Mouse (Mus musculus) forebrain, embryonic 10.5 days (tissue): ENCODE measurements around the gene Mtmr4. TPM values are rescaled to one million over a fixed set of nuclear protein-coding genes. Genes with fewer than 3 reads are reported as not detected.

Source experiments
- DNase-seq: peaks from one replicate; pipeline ENCODE4 v3.0.0-alpha.2; 2017; ENCODE audit warnings: low spot score; ENCODE audit errors: extremely low spot score
- H3K27ac ChIP-seq: fragments of 300-500 bp; sonication (generic); 2 replicates; pipeline ENCODE4 v1.5.1; 2016; ENCODE audit warnings: mild to moderate bottlenecking
- H3K27me3 ChIP-seq: fragments of 300-500 bp; sonication (generic); 2 replicates; pipeline ENCODE4 v1.6.1; 2016; ENCODE audit warnings: mild to moderate bottlenecking; ENCODE audit not compliant: poor library complexity, severe bottlenecking
- H3K36me3 ChIP-seq: fragments of 300-500 bp; sonication (generic); replicated peaks from 2 replicates; pipeline ENCODE4 v1.6.1; 2016; ENCODE audit warnings: mild to moderate bottlenecking, moderate library complexity
- H3K4me1 ChIP-seq: fragments of 300-500 bp; sonication (generic); 2 replicates; pipeline ENCODE4 v1.6.1; 2016
- H3K4me3 ChIP-seq: fragments of 300-500 bp; sonication (generic); 2 replicates; pipeline ENCODE4 v1.5.1; 2016; ENCODE audit warnings: mild to moderate bottlenecking, moderate library complexity
- H3K9me3 ChIP-seq: fragments of 300-500 bp; sonication (generic); 2 replicates; pipeline ENCODE4 v1.6.1; 2016; ENCODE audit warnings: mild to moderate bottlenecking, moderate library complexity
- WGBS: fragments of 180-500 bp; shearing (Covaris S2); methylation state at CpG from one replicate; pipeline ENCODE4 v1.1.7; 2016; 5-methylcytosine and 5-hydroxymethylcytosine counted together
- polyA plus RNA-seq: library from polyadenylated mRNA; unstranded; fragments of >200 nt; fragmentation: Nextera tagmentation; extraction: Ambion mirVana; gene quantifications from 2 replicates; pipeline ENCODE4 v1.2.1, GENCODE M21; 2016

Gene Mtmr4
- polyA plus RNA-seq, 1 experiment from 2014 or later = 62.4 TPM

- no peaks in the 10 kb centered on the region for H3K9me3 ChIP-seq
- H3K4me1 ChIP-seq = peaks cover 31% of the 10 kb centered on the region
- peaks cover 23% of the 10 kb centered on the region for H3K27me3 ChIP-seq
- no peaks in the 10 kb centered on the region for H3K36me3 ChIP-seq
- no peak overlapping the region for H3K4me3 ChIP-seq
- WGBS = 82% methylated on average over 21 of the region's 21 CpGs
- no peak for DNase-seq
- H3K27ac ChIP-seq = no peak overlapping the region
These were observed 17.3 kb upstream of the Mtmr4 start for GRCm38 (mm10) chr11:87574520-87575180.

- H3K9me3 ChIP-seq = no peaks in the 10 kb centered on the region
- peaks cover 36% of the 10 kb centered on the region for H3K27me3 ChIP-seq
- DNase-seq = no peak
- peak overlapping the region; percentile 74 for H3K4me3 ChIP-seq
- H3K4me1 ChIP-seq = peaks cover 43% of the 10 kb centered on the region
- 8% methylated on average over 6 of the region's 6 CpGs for WGBS
- H3K36me3 ChIP-seq = no peaks in the 10 kb centered on the region
- H3K27ac ChIP-seq = peak overlapping the region; percentile 79
These were observed 14.2 kb upstream of the Mtmr4 start for GRCm38 (mm10) chr11:87577601-87578248.

DNA sequence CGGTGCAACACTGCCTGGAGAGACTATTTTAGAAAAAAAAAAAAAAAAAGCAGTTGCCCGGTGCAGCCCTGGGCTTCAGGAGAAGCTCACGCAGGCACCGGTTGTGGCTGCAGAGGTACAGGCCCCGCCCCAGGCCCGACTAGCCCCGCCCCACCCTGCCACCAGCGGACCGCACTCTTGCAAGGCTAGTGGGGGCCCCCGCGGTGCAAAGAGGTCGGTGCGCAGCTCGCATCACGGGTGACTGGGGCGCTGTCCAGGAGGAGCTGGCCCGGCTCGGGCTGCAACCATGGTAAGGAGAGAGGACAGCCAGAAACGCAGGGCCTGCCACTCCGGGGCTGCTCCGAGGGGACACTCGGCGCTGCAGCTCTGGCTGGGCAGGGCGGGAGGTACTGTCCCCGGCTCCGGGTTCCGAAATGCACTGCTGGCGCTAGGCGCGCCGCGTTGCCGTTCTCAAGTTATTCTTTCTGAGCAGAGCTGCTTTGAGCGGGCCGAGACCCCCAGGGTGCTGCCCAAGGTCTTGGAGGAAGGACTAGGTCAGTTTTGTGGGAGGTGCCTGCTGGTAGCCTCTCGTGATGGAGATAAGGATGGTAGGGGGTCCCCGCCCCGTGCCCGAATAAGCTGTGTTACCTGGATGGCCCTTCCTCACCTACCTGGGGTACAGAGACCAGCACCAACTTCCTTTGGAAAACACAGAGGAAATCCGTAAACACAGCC, 13.6 kb upstream of the Mtmr4 start:
- under 1% methylated on average over 40 of the region's 40 CpGs for WGBS
- Histone ChIP-seq H3K27ac (peak overlapping the region; percentile 79), H3K27me3 (peaks cover 36% of the 10 kb centered on the region), H3K4me1 (peaks cover 43% of the 10 kb centered on the region), H3K36me3 (no peaks in the 10 kb centered on the region), H3K9me3 (no peaks in the 10 kb centered on the region), H3K4me3 (peak overlapping the region; percentile 74)
- DNase-seq = peak; percentile 73

DNA sequence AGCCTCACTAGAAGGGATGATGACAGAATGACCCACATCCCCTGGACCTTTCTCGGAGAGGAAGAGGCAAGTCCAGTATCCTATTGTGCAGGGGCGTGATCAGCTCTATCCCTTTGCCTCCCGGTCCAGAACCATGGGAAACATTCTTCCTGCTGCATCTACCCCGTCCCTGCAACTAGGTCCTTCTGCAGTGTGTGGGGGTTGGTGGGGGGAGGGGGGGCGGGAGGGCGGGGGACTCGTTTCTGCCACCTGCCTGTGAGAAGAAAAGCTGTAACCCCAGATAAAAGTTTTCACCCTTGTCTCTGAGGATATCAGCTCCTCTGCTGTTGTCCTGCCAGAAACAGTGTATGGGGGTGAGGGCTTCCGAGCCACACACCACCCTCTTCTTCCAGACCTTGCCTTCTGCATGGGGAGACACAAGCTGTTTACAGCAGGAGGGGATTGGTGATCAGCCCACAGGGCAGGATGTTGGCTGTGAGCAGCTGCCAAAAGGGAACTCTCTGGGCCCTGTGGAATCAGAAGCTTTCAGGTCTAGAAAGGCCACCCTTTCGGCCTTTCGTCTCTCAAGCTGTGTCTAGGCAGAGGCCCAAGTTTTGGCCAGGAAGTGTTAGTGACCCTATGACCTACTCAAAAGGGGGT, 12.9 kb upstream of the Mtmr4 start:
- Histone ChIP-seq H3K4me1 (peaks cover 43% of the 10 kb centered on the region), H3K4me3 (peak overlapping the region; percentile 74), H3K27ac (peak overlapping the region; percentile 79), H3K9me3 (no peaks in the 10 kb centered on the region), H3K27me3 (peaks cover 36% of the 10 kb centered on the region), H3K36me3 (no peaks in the 10 kb centered on the region)
- DNase-seq = no peak
- 15% methylated on average over 10 of the region's 10 CpGs for WGBS

- Histone ChIP-seq H3K27me3 (peaks cover 36% of the 10 kb centered on the region), H3K27ac (no peak overlapping the region), H3K9me3 (no peaks in the 10 kb centered on the region), H3K4me1 (peaks cover 43% of the 10 kb centered on the region), H3K4me3 (peak overlapping the region; percentile 74; the same call in 1 of the 2 replicates), H3K36me3 (no peaks in the 10 kb centered on the region)
- DNase-seq = no peak
- 50% methylated on average over 1 of the region's 1 CpGs for WGBS
These were observed 12.2 kb upstream of the Mtmr4 start for GRCm38 (mm10) chr11:87579713-87580112.

DNA sequence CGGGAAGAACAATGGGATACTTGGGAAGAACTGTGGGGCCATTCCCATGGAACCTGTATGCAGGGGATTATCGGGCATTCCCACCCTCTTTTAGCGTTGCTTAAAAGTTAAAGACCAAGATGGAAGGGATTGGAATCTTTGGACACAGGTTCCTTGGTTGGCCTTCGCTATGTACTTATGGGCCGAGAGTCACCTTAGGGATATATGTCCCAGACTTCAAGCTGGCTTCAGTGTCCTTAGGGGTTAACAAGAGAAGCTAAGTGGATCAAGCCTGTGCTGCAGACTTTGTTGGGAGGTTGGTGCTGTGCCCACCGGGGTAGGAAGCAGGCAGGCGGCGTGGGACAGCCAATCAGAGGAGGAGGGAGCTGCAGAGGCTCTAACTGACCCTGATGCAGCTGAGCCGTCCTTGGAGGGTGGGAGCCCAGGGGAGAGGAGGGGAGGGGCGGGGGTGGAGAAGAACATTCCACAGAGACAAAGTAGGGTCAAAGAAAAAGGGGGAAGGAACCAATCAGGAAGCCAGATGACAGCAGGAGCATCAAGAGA, 11.3 kb upstream of the Mtmr4 start:
- H3K27me3 ChIP-seq = peaks cover 36% of the 10 kb centered on the region
- DNase-seq = no peak
- H3K4me1 ChIP-seq = peaks cover 43% of the 10 kb centered on the region
- H3K9me3 ChIP-seq = no peaks in the 10 kb centered on the region
- no peak overlapping the region for H3K27ac ChIP-seq
- H3K4me3 ChIP-seq = no peak overlapping the region
- 43% methylated on average over 10 of the region's 10 CpGs for WGBS
- H3K36me3 ChIP-seq = no peaks in the 10 kb centered on the region

- Histone ChIP-seq H3K9me3 (no peaks in the 10 kb centered on the region), H3K27me3 (peaks cover 36% of the 10 kb centered on the region), H3K27ac (no peak overlapping the region), H3K4me3 (no peak overlapping the region), H3K36me3 (no peaks in the 10 kb centered on the region), H3K4me1 (peaks cover 43% of the 10 kb centered on the region)
- WGBS = 90% methylated on average over 12 of the region's 12 CpGs
- no peak for DNase-seq
These were observed 10.6 kb upstream of the Mtmr4 start for GRCm38 (mm10) chr11:87581161-87581865.

DNA sequence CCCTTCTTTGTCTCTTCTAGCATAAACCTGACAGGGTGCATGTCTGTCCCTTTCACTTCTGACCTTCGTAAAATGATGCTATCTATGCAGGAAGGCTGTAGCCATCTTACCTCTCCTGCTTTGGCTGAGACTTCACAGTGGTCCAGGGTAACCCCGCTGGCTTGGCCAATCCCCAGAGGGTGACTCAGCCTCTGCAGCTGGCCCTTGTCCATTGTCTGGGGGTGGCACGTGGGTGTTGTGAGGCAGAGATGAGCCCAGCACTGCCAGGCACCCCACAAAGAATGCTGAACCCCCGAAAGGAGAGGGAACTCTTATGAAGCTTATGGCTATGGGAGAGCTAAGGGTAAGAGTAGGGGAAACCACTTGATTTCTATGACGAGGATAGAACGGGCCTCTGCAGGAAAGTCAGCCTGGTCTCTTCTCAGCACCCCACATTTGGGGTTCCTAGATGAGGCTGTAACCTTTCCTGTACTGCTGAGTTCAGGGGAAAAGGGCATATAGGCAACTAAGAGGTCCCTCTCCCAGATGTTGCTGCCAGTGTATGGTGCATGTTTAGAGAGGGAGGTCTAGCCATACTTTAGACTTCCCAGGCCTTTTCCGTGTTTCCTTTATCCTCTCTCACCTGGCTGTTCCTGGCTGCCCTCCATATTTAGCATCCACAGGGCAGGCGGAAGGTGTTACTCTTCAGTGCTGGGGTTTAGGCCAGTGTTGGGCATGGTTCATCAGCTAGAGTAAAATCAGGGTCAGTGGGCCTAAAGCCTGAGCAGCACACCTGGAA, 9.8 kb upstream of the Mtmr4 start:
- peaks cover 29% of the 10 kb centered on the region for H3K27me3 ChIP-seq
- WGBS = 86% methylated on average over 8 of the region's 8 CpGs
- DNase-seq = no peak
- no peak overlapping the region for H3K27ac ChIP-seq
- H3K4me1 ChIP-seq = peaks cover 41% of the 10 kb centered on the region
- no peaks in the 10 kb centered on the region for H3K36me3 ChIP-seq
- no peaks in the 10 kb centered on the region for H3K9me3 ChIP-seq
- no peak overlapping the region for H3K4me3 ChIP-seq

GRCm38 (mm10) chr11:87583291-87584034, 8.5 kb upstream of the Mtmr4 start:
- WGBS = 85% methylated on average over 6 of the region's 6 CpGs

DNA sequence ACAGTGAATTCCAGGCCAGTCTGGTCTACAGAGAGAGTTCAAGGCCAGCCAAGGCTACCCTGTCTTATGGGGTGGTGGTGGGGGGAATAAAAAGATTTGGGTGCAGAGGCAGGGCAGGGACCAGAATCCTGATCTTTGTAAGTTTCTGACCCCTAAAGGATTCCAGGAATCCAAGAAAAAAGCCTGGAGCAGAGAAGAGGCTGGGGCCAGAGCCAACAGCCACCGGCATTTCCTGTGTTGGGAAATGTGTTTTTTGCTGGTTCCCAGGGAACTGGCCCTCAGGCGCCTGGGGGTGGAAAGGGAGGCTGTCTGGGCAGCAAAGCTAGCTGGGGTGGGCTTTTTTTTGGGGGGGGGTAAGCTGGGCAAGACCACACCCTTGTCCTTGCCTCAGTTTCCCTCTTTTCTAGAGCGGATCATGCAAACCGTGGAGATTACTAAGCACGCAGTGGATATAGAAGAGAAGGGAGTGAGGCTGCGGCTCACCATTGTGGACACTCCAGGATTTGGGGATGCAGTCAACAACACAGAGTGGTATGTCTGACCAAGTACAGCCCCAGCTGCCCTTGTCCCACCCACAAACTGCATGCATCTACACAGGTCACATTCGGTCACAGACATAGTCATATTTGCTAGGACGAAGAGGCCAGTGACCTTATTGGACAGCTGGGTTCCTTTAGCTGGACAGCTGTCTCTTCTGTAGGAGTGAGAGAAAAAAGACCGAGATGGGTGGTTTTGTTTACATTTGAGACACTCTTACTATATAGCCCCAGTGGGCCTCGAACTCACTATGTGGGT, 7.1 kb upstream of the Mtmr4 start:
- Histone ChIP-seq H3K27ac (no peak overlapping the region), H3K9me3 (no peaks in the 10 kb centered on the region), H3K36me3 (no peaks in the 10 kb centered on the region), H3K27me3 (peaks cover 10% of the 10 kb centered on the region), H3K4me3 (no peak overlapping the region), H3K4me1 (peaks cover 24% of the 10 kb centered on the region)
- WGBS = 90% methylated on average over 10 of the region's 10 CpGs
- DNase-seq = no peak

More at GRCm38 (mm10) chr11:87583291-87584034, 8.5 kb upstream of the Mtmr4 start:
- H3K9me3 ChIP-seq = no peaks in the 10 kb centered on the region
- H3K27me3 ChIP-seq = peaks cover 19% of the 10 kb centered on the region
- no peak overlapping the region for H3K4me3 ChIP-seq
- no peak for DNase-seq
- peaks cover 28% of the 10 kb centered on the region for H3K4me1 ChIP-seq
- no peaks in the 10 kb centered on the region for H3K36me3 ChIP-seq
- H3K27ac ChIP-seq = 0 out of 2 replicates have a peak overlapping the region, but pooled peaks have one; percentile 9
